Mouse (Mus musculus) granulocyte monocyte progenitor cell, adult 5-6 weeks (primary cell): ENCODE results near the gene Xpo4. TPM values are rescaled to one million over a fixed set of nuclear protein-coding genes. Genes with fewer than 3 reads are reported as not detected.
"Not testable (repeated sequence)": the region's sequence is repeated elsewhere in the genome, so short reads cannot be mapped to it uniquely, and the experiment has no call there.

ENCODE experiments used
- ATAC-seq: replicated peaks from 2 replicates; pipeline ENCODE4 v1.8.0; 2016; ENCODE audit warnings: mild to moderate bottlenecking, moderate TSS enrichment, inconsistent platforms; ENCODE audit not compliant: poor library complexity, severe bottlenecking
- total RNA-seq, 2 experiments: library from RNA; stranded (forward) in 1 of 2; stranded (reverse) in 1 of 2; fragments of 200-712, 200-1000 nt in 1 of 2; fragments of >200 nt in 1 of 2; fragmentation: Nextera tagmentation in 1 of 2; gene quantifications; 2 replicates each; pipeline ENCODE4 v1.2.3; 2014 to 2017

Xpo4 gene
- total RNA-seq (2014; fragmentation: Nextera tagmentation): 23.6 and 30.4 TPM in 2 replicates
- 39.3 and 41.7 TPM in 2 replicates for total RNA-seq (2017)

GRCm38 (mm10) chr14:57664822-57665627 lies at the start of gene Xpo4:
Gene Xpo4, minus strand, starts transcription at chr14:57665430.
- ATAC-seq: peak; percentile 87

- ATAC-seq: peak; percentile 98
These were observed 47.7 kb upstream of the Xpo4 start for GRCm38 (mm10) chr14:57712884-57713283.

GRCm38 (mm10) chr14:57711059-57711458 lies 45.8 kb upstream of the Xpo4 start:
- ATAC-seq: no peak

GRCm38 (mm10) chr14:57709171-57709570 lies 43.9 kb upstream of the Xpo4 start:
- no peak for ATAC-seq

GRCm38 (mm10) chr14:57708580-57708979 lies 43.4 kb upstream of the Xpo4 start:
- ATAC-seq: no peak

GRCm38 (mm10) chr14:57707100-57707893 lies 42.1 kb upstream of the Xpo4 start:
- no peak for ATAC-seq

GRCm38 (mm10) chr14:57706760-57707099 lies 41.5 kb upstream of the Xpo4 start:
- no peak for ATAC-seq

GRCm38 (mm10) chr14:57705759-57706158 lies 40.5 kb upstream of the Xpo4 start:
- no peak for ATAC-seq

GRCm38 (mm10) chr14:57705075-57705474 lies 39.8 kb upstream of the Xpo4 start:
- no peak for ATAC-seq

- no peak for ATAC-seq
These were observed 36.8 kb upstream of the Xpo4 start for GRCm38 (mm10) chr14:57701915-57702477.

- no peak for ATAC-seq
These were observed 34.3 kb upstream of the Xpo4 start for GRCm38 (mm10) chr14:57699461-57699970.

- ATAC-seq: no peak
These were observed 33.8 kb upstream of the Xpo4 start for GRCm38 (mm10) chr14:57699016-57699415.

- ATAC-seq: no peak
These were observed 30.8 kb upstream of the Xpo4 start for GRCm38 (mm10) chr14:57696066-57696465.

- peak; percentile 43; the same call in 1 of the 2 replicates for ATAC-seq
These were observed 30.3 kb upstream of the Xpo4 start for GRCm38 (mm10) chr14:57695550-57695949.

- ATAC-seq: no peak
These were observed 29.0 kb upstream of the Xpo4 start for GRCm38 (mm10) chr14:57694246-57694645.

- ATAC-seq: no peak
These were observed 27.4 kb upstream of the Xpo4 start for GRCm38 (mm10) chr14:57692517-57693130.

GRCm38 (mm10) chr14:57691316-57691715 lies 26.1 kb upstream of the Xpo4 start:
- no peak for ATAC-seq

- no peak for ATAC-seq
These were observed 25.5 kb upstream of the Xpo4 start for GRCm38 (mm10) chr14:57690681-57691080.

GRCm38 (mm10) chr14:57688066-57688465 lies 22.8 kb upstream of the Xpo4 start:
- ATAC-seq: not testable (repeated sequence)

GRCm38 (mm10) chr14:57687441-57687840 lies 22.2 kb upstream of the Xpo4 start:
- ATAC-seq: no peak
